Mouse (Mus musculus) hindbrain, embryonic 13.5 days (tissue): Measurements from ENCODE around the gene Hspa8. TPM values are rescaled to one million over a fixed set of nuclear protein-coding genes. Genes with fewer than 3 reads are reported as not detected.
A peak's percentile ranks its signal among the peaks of the same experiment; 100 is the strongest.
"Not testable (repeated sequence)": the region's sequence is repeated elsewhere in the genome, so short reads cannot be mapped to it uniquely, and the experiment has no call there.

ENCODE experiments used
- ATAC-seq: fragments of 200-750 bp; cut with Nextera tagmentation; 2 replicates; pipeline ENCODE4 v1.8.0; 2017; ENCODE audit warnings: moderate TSS enrichment; ENCODE audit not compliant: low FRiP score
- H3K27ac ChIP-seq: fragments of 300-500 bp; sonication (generic); 2 replicates; pipeline ENCODE4 v1.5.1; 2015; ENCODE audit warnings: inconsistent platforms, mild to moderate bottlenecking, moderate library complexity
- H3K27me3 ChIP-seq: fragments of 300-500 bp; sonication (generic); 2 replicates; pipeline ENCODE4 v1.6.1; 2015; ENCODE audit warnings: mild to moderate bottlenecking, inconsistent platforms
- H3K36me3 ChIP-seq: fragments of 300-500 bp; sonication (generic); 2 replicates; pipeline ENCODE4 v1.6.1; 2015; ENCODE audit warnings: mild to moderate bottlenecking, inconsistent platforms
- H3K4me1 ChIP-seq: fragments of 300-500 bp; sonication (generic); replicated peaks from 2 replicates; pipeline ENCODE4 v1.6.1; 2015; ENCODE audit warnings: inconsistent platforms
- H3K4me2 ChIP-seq: fragments of 300-500 bp; sonication (generic); 2 replicates; pipeline ENCODE4 v1.6.1; 2015; ENCODE audit warnings: inconsistent platforms, mild to moderate bottlenecking, moderate library complexity
- H3K4me3 ChIP-seq: fragments of 300-500 bp; sonication (generic); 2 replicates; pipeline ENCODE4 v1.5.1; 2015; ENCODE audit warnings: mild to moderate bottlenecking, inconsistent platforms
- H3K9ac ChIP-seq: fragments of 300-500 bp; sonication (generic); 2 replicates; pipeline ENCODE4 v1.6.1; 2015; ENCODE audit warnings: mild to moderate bottlenecking, inconsistent platforms
- H3K9me3 ChIP-seq: fragments of 300-500 bp; sonication (generic); 2 replicates; pipeline ENCODE4 v1.6.1; 2016; ENCODE audit warnings: inconsistent platforms
- WGBS: fragments of 180-500 bp; shearing (Covaris S2); methylation state at CpG from one replicate; pipeline ENCODE4 v1.1.7; 2015; 5-methylcytosine and 5-hydroxymethylcytosine counted together
- polyA plus RNA-seq: library from polyadenylated mRNA; unstranded; fragments of >200 nt; fragmentation: Nextera tagmentation; extraction: Ambion mirVana; gene quantifications from 2 replicates; pipeline ENCODE4 v1.2.1, GENCODE M21; 2015

Gene Hspa8
- polyA plus RNA-seq, 1 experiment from 2014 or later, result 2,865 TPM

- H3K4me1 ChIP-seq, result 0 out of 2 replicates have a peak, but pooled peaks cover 3% of the 10 kb centered on the region
- H3K27me3 ChIP-seq, result no peaks in the 10 kb centered on the region
- H3K4me2 ChIP-seq, result no peak overlapping the region
- H3K9me3 ChIP-seq, result no peaks in the 10 kb centered on the region
- 90% methylated on average over 4 of the region's 4 CpGs for WGBS
- no peak overlapping the region for H3K27ac ChIP-seq
- H3K4me3 ChIP-seq, result no peak overlapping the region
- peaks cover 28% of the 10 kb centered on the region for H3K36me3 ChIP-seq
- no peak overlapping the region for H3K9ac ChIP-seq
- no peak for ATAC-seq
These were observed 26.9 kb upstream of the Hspa8 start for GRCm38 (mm10) chr9:40773869-40774268.

- Histone ChIP-seq H3K9me3 (no peaks in the 10 kb centered on the region), H3K4me3 (no peak overlapping the region), H3K36me3 (peaks cover 28% of the 10 kb centered on the region), H3K4me1 (no peaks in the 10 kb centered on the region), H3K9ac (no peak overlapping the region), H3K27me3 (no peaks in the 10 kb centered on the region), H3K27ac (no peak overlapping the region), H3K4me2 (no peak overlapping the region)
- 46% methylated on average over 1 of the region's 1 CpGs for WGBS
- no peak for ATAC-seq
These were observed 24.7 kb upstream of the Hspa8 start for GRCm38 (mm10) chr9:40776044-40776443.

GRCm38 (mm10) chr9:40776459-40777248, 24.1 kb upstream of the Hspa8 start:
- Histone ChIP-seq H3K4me1 (0 out of 2 replicates have a peak, but pooled peaks cover 2% of the 10 kb centered on the region), H3K36me3 (peaks cover 30% of the 10 kb centered on the region), H3K9ac (no peak overlapping the region), H3K27ac (no peak overlapping the region), H3K27me3 (no peaks in the 10 kb centered on the region), H3K9me3 (no peaks in the 10 kb centered on the region), H3K4me2 (no peak overlapping the region), H3K4me3 (no peak overlapping the region)
- 68% methylated on average over 11 of the region's 11 CpGs for WGBS
- ATAC-seq, result no peak

- no peak overlapping the region for H3K4me3 ChIP-seq
- H3K27ac ChIP-seq, result no peak overlapping the region
- peaks cover 20% of the 10 kb centered on the region for H3K4me1 ChIP-seq
- ATAC-seq, result no peak
- no peak overlapping the region for H3K9ac ChIP-seq
- 71% methylated on average over 3 of the region's 3 CpGs for WGBS
- no peaks in the 10 kb centered on the region for H3K27me3 ChIP-seq
- H3K36me3 ChIP-seq, result peaks cover 16% of the 10 kb centered on the region
- no peaks in the 10 kb centered on the region for H3K9me3 ChIP-seq
- no peak overlapping the region for H3K4me2 ChIP-seq
These were observed 20.7 kb upstream of the Hspa8 start for GRCm38 (mm10) chr9:40780111-40780510.

- H3K9ac ChIP-seq, result no peak overlapping the region
- peaks cover 27% of the 10 kb centered on the region for H3K4me1 ChIP-seq
- WGBS, result 78% methylated on average over 11 of the region's 11 CpGs
- H3K27ac ChIP-seq, result peak overlapping the region; percentile 48
- H3K4me2 ChIP-seq, result no peak overlapping the region
- no peaks in the 10 kb centered on the region for H3K27me3 ChIP-seq
- no peak overlapping the region for H3K4me3 ChIP-seq
- ATAC-seq, result no peak
- H3K9me3 ChIP-seq, result no peaks in the 10 kb centered on the region
- H3K36me3 ChIP-seq, result peaks cover 13% of the 10 kb centered on the region
These were observed 19.7 kb upstream of the Hspa8 start for GRCm38 (mm10) chr9:40780892-40781725.

- H3K9ac ChIP-seq, result no peak overlapping the region
- H3K27ac ChIP-seq, result peak overlapping the region; percentile 40; the same call in 1 of the 2 replicates
- 42% methylated on average over 26 of the region's 26 CpGs for WGBS
- H3K36me3 ChIP-seq, result peaks cover 13% of the 10 kb centered on the region
- no peaks in the 10 kb centered on the region for H3K27me3 ChIP-seq
- H3K4me2 ChIP-seq, result no peak overlapping the region
- no peaks in the 10 kb centered on the region for H3K9me3 ChIP-seq
- no peak for ATAC-seq
- H3K4me3 ChIP-seq, result no peak overlapping the region
- H3K4me1 ChIP-seq, result peaks cover 27% of the 10 kb centered on the region
These were observed 18.8 kb upstream of the Hspa8 start for GRCm38 (mm10) chr9:40781726-40782581.

- peak overlapping the region; percentile 83 for H3K27ac ChIP-seq
- H3K4me2 ChIP-seq, result no peak overlapping the region; the same call in 1 of the 2 replicates
- 6% methylated on average over 13 of the region's 13 CpGs for WGBS
- H3K9me3 ChIP-seq, result no peaks in the 10 kb centered on the region
- no peaks in the 10 kb centered on the region for H3K27me3 ChIP-seq
- peaks cover 27% of the 10 kb centered on the region for H3K4me1 ChIP-seq
- 0 out of 2 replicates have a peak overlapping the region, but pooled peaks have one; percentile 43 for H3K9ac ChIP-seq
- no peak for ATAC-seq
- H3K4me3 ChIP-seq, result no peak overlapping the region
- peaks cover 13% of the 10 kb centered on the region for H3K36me3 ChIP-seq
These were observed 17.0 kb upstream of the Hspa8 start for GRCm38 (mm10) chr9:40783641-40784373.

GRCm38 (mm10) chr9:40784374-40784967, 16.3 kb upstream of the Hspa8 start:
- Histone ChIP-seq H3K9ac (peak overlapping the region; percentile 59; the same call in 1 of the 2 replicates), H3K4me2 (peak overlapping the region; percentile 20), H3K9me3 (no peaks in the 10 kb centered on the region), H3K4me1 (peaks cover 27% of the 10 kb centered on the region), H3K4me3 (no peak overlapping the region), H3K36me3 (peaks cover 13% of the 10 kb centered on the region), H3K27me3 (no peaks in the 10 kb centered on the region), H3K27ac (peak overlapping the region; percentile 83)
- 7% methylated on average over 9 of the region's 9 CpGs for WGBS
- ATAC-seq, result peak; percentile 27; the same call in 1 of the 2 replicates

- no peak for ATAC-seq
- Histone ChIP-seq H3K9ac (peak overlapping the region; percentile 29; the same call in 1 of the 2 replicates), H3K36me3 (peaks cover 13% of the 10 kb centered on the region), H3K27me3 (no peaks in the 10 kb centered on the region), H3K27ac (peak overlapping the region; percentile 75), H3K9me3 (no peaks in the 10 kb centered on the region), H3K4me3 (no peak overlapping the region), H3K4me1 (peaks cover 27% of the 10 kb centered on the region), H3K4me2 (no peak overlapping the region)
- 52% methylated on average over 6 of the region's 6 CpGs for WGBS
These were observed 15.3 kb upstream of the Hspa8 start for GRCm38 (mm10) chr9:40785452-40785851.

- peaks cover 24% of the 10 kb centered on the region for H3K4me1 ChIP-seq
- H3K27ac ChIP-seq, H3K27me3 ChIP-seq, H3K4me2 ChIP-seq, H3K36me3 ChIP-seq, H3K4me3 ChIP-seq, H3K9me3 ChIP-seq, H3K9ac ChIP-seq, ATAC-seq: not testable (repeated sequence)
- WGBS, result 98% methylated on average over 6 of the region's 6 CpGs
These were observed 14.0 kb upstream of the Hspa8 start for GRCm38 (mm10) chr9:40786820-40787219.
